Mouse (Mus musculus) kidney, postnatal 10 days (tissue): ENCODE measurements around the gene Olfr206.
"Not testable (repeated sequence)": the region's sequence is repeated elsewhere in the genome, so short reads cannot be mapped to it uniquely, and the experiment has no call there.

Experiments
- DNase-seq: peaks from one replicate; pipeline ENCODE4 v3.0.0; 2021; ENCODE audit warnings: mixed read lengths

The Olfr206 gene

DNA sequence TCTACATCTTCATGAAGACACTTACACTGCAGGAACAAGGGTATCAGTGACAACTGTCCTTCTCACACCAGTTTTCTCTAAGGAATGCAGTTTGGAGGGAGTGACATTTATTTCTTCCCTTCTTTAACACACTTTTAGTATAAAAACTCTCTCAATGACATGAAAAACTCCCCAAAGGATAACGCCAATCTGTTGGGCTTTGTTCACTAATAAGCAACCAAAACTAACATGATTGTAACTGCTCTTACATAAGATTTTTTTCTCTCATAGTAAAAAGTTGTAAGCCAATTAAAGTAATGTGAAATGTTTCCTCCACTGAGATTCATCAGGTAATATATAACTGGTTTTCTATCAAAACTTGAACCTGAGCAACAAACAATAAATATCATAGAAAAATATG, at the start of gene Olfr206:
Gene Olfr206, minus strand, starts transcription at position 101 of the 400 bp plus-strand sequence.
- no peak for DNase-seq

DNA sequence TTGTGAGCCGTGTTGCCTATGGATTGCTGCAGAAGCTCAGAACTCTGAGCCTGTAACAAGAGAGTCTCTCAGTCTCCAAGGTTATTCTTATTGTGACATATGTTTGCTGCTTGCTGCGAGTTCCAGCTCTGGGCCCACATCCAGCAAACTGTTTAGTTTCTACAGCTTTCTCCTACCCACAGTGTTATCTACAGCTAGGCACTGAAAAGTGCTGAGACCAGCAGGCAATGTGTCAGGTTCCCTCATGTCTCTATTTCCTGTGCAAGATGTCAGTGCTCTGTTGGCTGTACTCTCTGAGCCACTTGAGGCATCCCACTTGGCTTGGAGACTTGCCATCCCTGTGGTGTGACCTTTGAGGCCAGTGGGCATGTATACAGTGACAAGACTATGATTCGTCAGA, 44.3 kb upstream of the Olfr206 start:
- no peak for DNase-seq

DNA sequence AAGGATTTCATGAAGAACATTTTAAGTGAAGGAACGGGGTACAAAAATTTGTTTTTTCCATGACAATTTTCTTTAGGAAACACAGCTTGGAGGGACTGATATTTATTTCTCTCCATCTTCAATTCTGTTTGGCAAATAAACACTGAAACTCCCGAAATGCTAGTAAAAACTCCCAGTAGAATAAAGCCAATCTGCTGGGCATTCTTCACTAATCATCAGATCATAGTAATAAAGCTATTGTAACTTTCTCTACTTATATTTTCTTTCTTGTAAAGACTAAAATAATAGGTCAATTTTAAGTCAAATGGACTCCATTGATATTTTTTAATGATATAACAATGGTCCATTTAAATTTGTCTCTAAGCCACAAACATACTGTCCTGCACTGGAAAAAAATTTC, 14.8 kb upstream of the Olfr206 start, which contains the start of gene Olfr209:
Gene Olfr209, minus strand, starts transcription at position 101 of the 400 bp plus-strand sequence.
- no peak for DNase-seq

DNA sequence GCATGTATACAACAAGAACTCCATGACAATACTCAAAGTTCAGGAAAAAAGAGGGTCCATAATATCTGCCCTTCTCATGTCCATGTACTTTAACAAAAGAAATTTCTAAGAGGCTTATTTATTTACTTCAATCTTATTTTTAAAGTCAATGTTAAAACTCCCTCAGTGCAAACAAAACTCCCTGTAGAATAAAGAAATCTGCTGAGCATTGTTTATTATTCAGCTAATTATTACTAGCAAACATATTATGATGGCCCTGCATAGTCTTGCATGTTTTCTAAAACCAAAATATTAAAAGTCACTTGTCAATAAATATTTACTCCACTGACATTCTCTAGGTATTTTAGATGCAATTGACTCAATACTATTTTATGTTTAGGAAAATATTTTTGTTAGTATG, 18.0 kb downstream of the Olfr206 start, which contains the start of gene Olfr205:
Gene Olfr205, minus strand, starts transcription at position 101 of the 400 bp plus-strand sequence.
- no peak for DNase-seq

DNA sequence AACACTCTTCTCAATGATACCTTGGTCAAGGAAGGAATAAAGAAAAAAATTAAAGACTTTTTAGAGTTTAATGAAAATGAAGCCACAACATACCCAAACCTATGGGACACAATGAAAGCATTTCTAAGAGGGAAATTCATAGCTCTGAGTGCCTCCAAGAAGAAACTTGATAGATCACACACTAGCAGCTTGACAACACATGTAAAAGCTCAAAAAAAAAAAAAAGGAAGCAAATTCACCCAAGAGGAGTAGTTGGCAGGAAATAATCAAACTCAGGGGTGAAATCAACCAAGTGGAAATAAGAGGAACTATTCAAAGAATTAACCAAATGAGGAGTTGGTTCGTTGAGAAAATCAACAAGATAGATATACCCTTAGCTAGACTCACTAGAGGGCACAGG, 25.8 kb downstream of the Olfr206 start:
- not testable (repeated sequence) for DNase-seq

DNA sequence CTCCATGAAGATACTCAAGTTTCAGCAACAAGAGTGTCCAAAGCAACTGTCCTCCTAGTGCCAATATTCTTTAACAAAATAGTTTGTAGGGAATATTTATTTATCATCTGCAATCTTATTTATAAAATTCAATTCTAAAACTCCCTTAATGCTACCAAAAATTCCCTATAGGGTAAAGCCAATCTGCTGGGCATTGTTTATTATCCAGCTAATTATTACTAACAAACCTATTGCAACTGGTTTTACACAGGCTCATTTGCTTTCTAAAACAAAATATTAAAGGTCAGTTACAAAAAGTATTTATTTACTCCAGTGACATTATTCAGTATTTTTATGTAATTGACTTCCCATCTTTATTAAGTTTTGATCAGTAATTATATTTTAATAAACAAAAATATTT, 30.9 kb downstream of the Olfr206 start, which contains the start of gene Olfr204:
Gene Olfr204, minus strand, starts transcription at position 101 of the 400 bp plus-strand sequence.
- no peak for DNase-seq

DNA sequence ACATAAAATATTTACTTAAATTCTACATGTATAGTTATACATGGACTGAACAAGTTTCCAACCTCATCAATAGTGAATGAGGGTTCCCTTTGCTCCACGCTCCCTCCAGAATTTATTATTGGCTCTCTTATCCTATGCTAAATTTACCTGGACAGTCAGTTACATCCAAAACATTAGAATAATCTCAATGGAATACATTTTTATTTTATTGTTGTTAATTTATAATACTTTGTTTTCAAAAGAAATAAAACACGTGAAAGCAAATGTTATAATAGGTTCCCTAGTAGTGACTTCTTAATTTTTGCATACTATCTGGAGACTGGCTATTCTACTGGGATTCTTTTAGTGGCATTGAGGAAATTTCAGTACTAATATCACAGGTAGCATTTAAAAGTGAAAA, 50.5 kb downstream of the Olfr206 start, which contains the start of gene Olfr203:
Gene Olfr203, plus strand, starts transcription at position 301 of the 400 bp plus-strand sequence.
- no peak for DNase-seq
